Mouse (Mus musculus): ENCODE measurements around the gene Slc29a2. TPM values are rescaled to one million over a fixed set of nuclear protein-coding genes. Genes with fewer than 3 reads are reported as not detected.

The Slc29a2 gene
- total RNA-seq, 4 experiments from 2014 or later = 8.8 to 11.9 (median 10.6) TPM

GRCm38 (mm10) chr19:5032686-5033085 lies 9.0 kb downstream of the Slc29a2 start:
- no peak for DNase-seq (ENCODE audit: low spot score)

GRCm38 (mm10) chr19:5036577-5036976 lies 12.9 kb downstream of the Slc29a2 start:
- DNase-seq (ENCODE audit: low spot score) = no peak

GRCm38 (mm10) chr19:5037678-5038571 lies 14.3 kb downstream of the Slc29a2 start:
- DNase-seq (ENCODE audit: low spot score) = peak; percentile 88

GRCm38 (mm10) chr19:5038709-5039156 lies 15.1 kb downstream of the Slc29a2 start, which contains the start of the genes B4gat1 and AC124502.3:
B4gat1 (plus strand) TSS chr19:5038826.
AC124502.3 (plus strand) TSS chr19:5038891.
- DNase-seq (ENCODE audit: low spot score) = peak; percentile 76

GRCm38 (mm10) chr19:5039301-5040114 lies 15.8 kb downstream of the Slc29a2 start:
- DNase-seq (ENCODE audit: low spot score) = no peak

GRCm38 (mm10) chr19:5040862-5041523 lies 17.3 kb downstream of the Slc29a2 start, which contains the start of gene Brms1:
Brms1 (plus strand) TSS chr19:5041354.
- DNase-seq (ENCODE audit: low spot score) = peak; percentile 91

- no peak for DNase-seq (ENCODE audit: low spot score)
Measured at GRCm38 (mm10) chr19:5041588-5041987, 17.9 kb downstream of the Slc29a2 start.

- DNase-seq (ENCODE audit: low spot score) = no peak
Measured at GRCm38 (mm10) chr19:5045531-5045930, 21.9 kb downstream of the Slc29a2 start.

GRCm38 (mm10) chr19:5048138-5049056 lies 24.7 kb downstream of the Slc29a2 start:
- no peak for DNase-seq (ENCODE audit: low spot score)

GRCm38 (mm10) chr19:5049325-5049724 lies 25.7 kb downstream of the Slc29a2 start:
- no peak for DNase-seq (ENCODE audit: low spot score)

GRCm38 (mm10) chr19:5050047-5050905 lies 26.6 kb downstream of the Slc29a2 start, which contains the start of gene Rin1:
Rin1 (plus strand) TSS chr19:5050481.
- DNase-seq (ENCODE audit: low spot score) = no peak

GRCm38 (mm10) chr19:5051031-5051430 lies 27.4 kb downstream of the Slc29a2 start:
- no peak for DNase-seq (ENCODE audit: low spot score)

GRCm38 (mm10) chr19:5051515-5051914 lies 27.9 kb downstream of the Slc29a2 start:
- DNase-seq (ENCODE audit: low spot score) = no peak

GRCm38 (mm10) chr19:5052166-5052822 lies 28.6 kb downstream of the Slc29a2 start:
- no peak for DNase-seq (ENCODE audit: low spot score)

GRCm38 (mm10) chr19:5052853-5053252 lies 29.2 kb downstream of the Slc29a2 start:
- DNase-seq (ENCODE audit: low spot score) = no peak

GRCm38 (mm10) chr19:5053909-5054308 lies 30.2 kb downstream of the Slc29a2 start:
- no peak for DNase-seq (ENCODE audit: low spot score)

- no peak for DNase-seq (ENCODE audit: low spot score)
Measured at GRCm38 (mm10) chr19:5056251-5056650, 32.6 kb downstream of the Slc29a2 start.

GRCm38 (mm10) chr19:5057876-5058775 lies 34.5 kb downstream of the Slc29a2 start:
- no peak for DNase-seq (ENCODE audit: low spot score)

All from heart, adult 8-10 months (tissue).